Mouse (Mus musculus) ES-Bruce4 (cell line): ENCODE measurements around the gene Cacna1a.

ENCODE experiments used
- CTCF ChIP-seq: IDR thresholded peaks from one replicate; pipeline ENCODE4 v1.8.1; 2011; ENCODE audit warnings: low read depth, low read length
- EP300 ChIP-seq: IDR thresholded peaks from 2 replicates; pipeline ENCODE4 v1.6.1; 2011; ENCODE audit warnings: low read depth, low read length; ENCODE audit not compliant: insufficient read depth
- POLR2A ChIP-seq: IDR thresholded peaks from one replicate; pipeline ENCODE4 v1.8.1; 2011; ENCODE audit warnings: low read length; ENCODE audit not compliant: insufficient read depth

DNA sequence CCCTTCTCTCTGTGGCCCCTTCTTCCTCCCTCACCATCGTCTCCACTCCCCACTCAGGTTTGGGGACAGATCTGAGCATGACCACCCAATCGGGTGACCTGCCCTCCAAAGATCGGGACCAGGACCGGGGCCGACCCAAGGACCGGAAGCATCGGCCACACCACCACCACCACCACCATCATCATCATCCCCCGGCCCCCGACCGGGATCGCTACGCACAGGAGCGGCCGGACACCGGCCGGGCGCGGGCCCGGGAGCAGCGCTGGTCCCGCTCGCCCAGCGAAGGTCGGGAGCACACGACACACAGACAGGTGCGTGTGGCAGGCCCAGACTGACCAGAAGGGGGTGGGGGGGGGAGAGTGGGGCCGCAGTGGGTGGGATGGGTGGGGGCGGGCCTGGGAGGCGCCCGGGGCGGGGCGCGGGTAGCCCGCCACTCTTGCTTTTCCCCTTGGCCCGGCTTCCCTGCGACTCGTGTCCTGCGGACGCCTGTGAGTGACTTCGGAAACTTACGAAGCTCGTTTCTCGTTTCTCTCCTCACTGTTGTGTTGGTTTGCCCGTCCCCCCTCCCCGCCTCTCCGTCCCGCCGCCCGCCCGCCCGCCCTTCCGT lies 250.4 kb downstream of the Cacna1a start:
- TF ChIP-seq CTCF: no peak
- no peak for TF ChIP-seq POLR2A
- no peak for TF ChIP-seq EP300
